Mouse (Mus musculus): ENCODE results near the gene Tpm1. TPM values are rescaled to one million over a fixed set of nuclear protein-coding genes. Genes with fewer than 3 reads are reported as not detected.

Tpm1 gene
- polyA plus RNA-seq, 1 experiment from 2014 or later = 139 TPM

DNA sequence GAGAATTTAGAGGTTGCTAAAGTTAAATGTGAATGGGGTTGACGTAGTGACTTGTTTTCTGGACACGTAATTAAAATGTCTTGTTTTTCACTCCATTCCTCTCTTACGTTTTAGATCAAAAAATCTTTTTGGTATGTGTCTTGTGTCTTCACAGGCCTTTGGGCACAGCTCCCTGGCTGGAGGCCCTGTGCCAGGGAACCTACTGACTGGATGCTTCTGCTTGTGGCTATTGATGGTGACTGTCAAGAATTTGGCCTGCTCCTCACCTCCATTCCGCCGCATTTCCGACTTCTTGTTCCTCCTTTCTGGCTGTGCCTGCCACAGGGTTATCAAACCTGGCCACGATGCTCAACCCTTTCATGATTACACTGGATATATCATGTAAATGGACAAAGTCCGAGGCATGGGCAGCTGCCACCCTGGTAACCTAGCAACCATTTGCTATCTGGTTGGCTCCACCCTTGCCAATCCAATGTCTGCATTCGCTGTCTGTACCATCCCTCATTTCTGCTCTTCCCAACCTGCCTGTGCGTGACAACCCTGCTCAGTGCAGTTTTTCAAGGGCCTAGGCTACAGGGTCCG lies 44.0 kb downstream of the Tpm1 start:
- Histone ChIP-seq H3K9ac (replicated peaks; ENCODE audit: low read depth, low read length) (no peak overlapping the region), H3K4me1 (ENCODE audit: control insufficient read depth, insufficient read depth, low read length) (no peaks in the 10 kb centered on the region), H3K27me3 (ENCODE audit: control insufficient read depth, insufficient read depth, low read length) (no peaks in the 10 kb centered on the region), H3K36me3 (ENCODE audit: control insufficient read depth, insufficient read depth, low read length) (no peaks in the 10 kb centered on the region), H3K4me2 (ENCODE audit: low read depth, low read length) (no peak overlapping the region), H3K4me3 (ENCODE audit: low read depth, low read length) (no peak overlapping the region), H3K27ac (ENCODE audit: low read depth, low read length) (no peak overlapping the region), H3K9me3 (ENCODE audit: control insufficient read depth, low read length) (no peaks in the 10 kb centered on the region)
- ATAC-seq (ENCODE audit: low read depth) = 0 out of 2 replicates have a peak, but pooled peaks have one; percentile 24
- WGBS = 72% methylated on average over 11 of the region's 11 CpGs

DNA sequence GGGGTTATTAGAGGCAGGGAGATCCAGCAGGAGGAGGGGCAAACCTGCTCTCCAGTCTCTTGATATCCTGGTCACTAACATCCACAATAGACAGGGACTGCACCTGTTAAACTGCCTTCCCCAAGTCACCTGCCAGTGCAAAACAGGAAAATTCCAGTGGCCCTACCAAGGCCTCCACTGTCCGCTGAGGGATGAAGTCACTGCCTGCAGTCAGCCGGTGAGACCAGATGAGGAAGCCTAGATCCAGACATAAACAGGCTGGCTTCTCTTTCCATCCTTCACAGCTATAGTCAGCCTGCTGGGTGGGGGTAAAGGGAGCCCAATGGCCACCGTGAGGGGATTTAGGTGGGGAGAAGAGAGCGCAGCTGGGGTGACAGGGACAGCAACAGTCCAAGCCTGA lies 45.5 kb downstream of the Tpm1 start:
- H3K9ac ChIP-seq (replicated peaks; ENCODE audit: low read depth, low read length) = no peak overlapping the region
- no peak for ATAC-seq (ENCODE audit: low read depth)
- no peaks in the 10 kb centered on the region for H3K36me3 ChIP-seq (ENCODE audit: control insufficient read depth, insufficient read depth, low read length)
- H3K4me3 ChIP-seq (ENCODE audit: low read depth, low read length) = no peak overlapping the region
- H3K9me3 ChIP-seq (ENCODE audit: control insufficient read depth, low read length) = no peaks in the 10 kb centered on the region
- H3K27ac ChIP-seq (ENCODE audit: low read depth, low read length) = no peak overlapping the region
- no peaks in the 10 kb centered on the region for H3K4me1 ChIP-seq (ENCODE audit: control insufficient read depth, insufficient read depth, low read length)
- H3K27me3 ChIP-seq (ENCODE audit: control insufficient read depth, insufficient read depth, low read length) = no peaks in the 10 kb centered on the region
- 54% methylated on average over 4 of the region's 4 CpGs for WGBS
- H3K4me2 ChIP-seq (ENCODE audit: low read depth, low read length) = no peak overlapping the region

GRCm38 (mm10) chr9:67003156-67003555 lies 46.0 kb downstream of the Tpm1 start:
- 34% methylated on average over 4 of the region's 4 CpGs for WGBS
- H3K4me1 ChIP-seq (ENCODE audit: control insufficient read depth, insufficient read depth, low read length) = no peaks in the 10 kb centered on the region
- no peak overlapping the region for H3K9ac ChIP-seq (replicated peaks; ENCODE audit: low read depth, low read length)
- H3K4me2 ChIP-seq (ENCODE audit: low read depth, low read length) = no peak overlapping the region
- H3K9me3 ChIP-seq (ENCODE audit: control insufficient read depth, low read length) = no peaks in the 10 kb centered on the region
- no peak overlapping the region for H3K4me3 ChIP-seq (ENCODE audit: low read depth, low read length)
- no peaks in the 10 kb centered on the region for H3K36me3 ChIP-seq (ENCODE audit: control insufficient read depth, insufficient read depth, low read length)
- no peak overlapping the region for H3K27ac ChIP-seq (ENCODE audit: low read depth, low read length)
- no peaks in the 10 kb centered on the region for H3K27me3 ChIP-seq (ENCODE audit: control insufficient read depth, insufficient read depth, low read length)
- ATAC-seq (ENCODE audit: low read depth) = no peak

DNA sequence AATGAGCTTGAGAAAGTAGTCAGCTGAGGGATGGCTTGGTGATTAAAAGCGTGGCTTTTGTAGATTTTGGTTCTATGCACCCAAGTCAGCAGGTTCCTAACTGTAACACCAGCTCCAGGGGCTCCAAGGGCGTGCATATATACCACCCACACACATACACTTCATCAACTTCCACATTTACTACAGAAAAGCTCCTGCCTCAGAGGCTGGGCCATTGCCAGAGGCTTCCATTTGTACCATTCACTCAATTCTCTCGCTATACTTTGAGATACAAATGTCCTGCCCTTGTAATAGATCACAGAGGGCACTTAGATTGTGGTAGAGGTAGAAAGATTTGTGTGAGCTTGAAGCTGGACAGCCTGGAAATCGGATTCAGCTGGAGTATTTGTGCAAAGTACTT lies 47.7 kb downstream of the Tpm1 start:
- Histone ChIP-seq H3K4me3 (ENCODE audit: low read depth, low read length) (no peak overlapping the region), H3K4me2 (ENCODE audit: low read depth, low read length) (no peak overlapping the region), H3K9ac (replicated peaks; ENCODE audit: low read depth, low read length) (no peak overlapping the region), H3K4me1 (ENCODE audit: control insufficient read depth, insufficient read depth, low read length) (no peaks in the 10 kb centered on the region), H3K27ac (ENCODE audit: low read depth, low read length) (no peak overlapping the region), H3K9me3 (ENCODE audit: control insufficient read depth, low read length) (no peaks in the 10 kb centered on the region), H3K36me3 (ENCODE audit: control insufficient read depth, insufficient read depth, low read length) (no peaks in the 10 kb centered on the region), H3K27me3 (ENCODE audit: control insufficient read depth, insufficient read depth, low read length) (no peaks in the 10 kb centered on the region)
- no peak for ATAC-seq (ENCODE audit: low read depth)
- WGBS = 78% methylated on average over 4 of the region's 4 CpGs

DNA sequence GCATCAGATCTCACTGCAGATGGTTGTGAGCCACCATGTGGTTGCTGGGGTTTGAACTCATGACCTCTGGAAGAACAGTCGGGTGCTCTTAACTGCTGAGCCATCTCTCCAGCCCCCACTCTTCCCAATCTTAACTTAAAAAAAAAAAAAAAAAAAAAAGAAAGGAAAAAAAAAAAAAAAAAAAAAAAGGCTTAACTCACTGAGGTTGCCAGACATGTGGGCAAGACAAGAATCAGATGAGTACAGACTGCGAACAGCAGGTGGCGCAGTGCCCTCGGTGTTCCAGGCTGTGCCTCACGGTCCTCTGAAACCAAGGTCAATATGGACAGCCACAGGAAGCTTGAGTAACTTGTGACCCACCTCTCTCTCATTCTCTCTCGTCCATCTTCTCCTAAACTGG lies 48.2 kb downstream of the Tpm1 start:
- Histone ChIP-seq H3K36me3 (ENCODE audit: control insufficient read depth, insufficient read depth, low read length) (no peaks in the 10 kb centered on the region), H3K4me1 (ENCODE audit: control insufficient read depth, insufficient read depth, low read length) (no peaks in the 10 kb centered on the region), H3K4me2 (ENCODE audit: low read depth, low read length) (no peak overlapping the region), H3K4me3 (ENCODE audit: low read depth, low read length) (no peak overlapping the region), H3K9me3 (ENCODE audit: control insufficient read depth, low read length) (no peaks in the 10 kb centered on the region), H3K27me3 (ENCODE audit: control insufficient read depth, insufficient read depth, low read length) (no peaks in the 10 kb centered on the region), H3K27ac (ENCODE audit: low read depth, low read length) (no peak overlapping the region), H3K9ac (replicated peaks; ENCODE audit: low read depth, low read length) (no peak overlapping the region)
- ATAC-seq (ENCODE audit: low read depth) = no peak
- 5% methylated on average over 6 of the region's 6 CpGs for WGBS

DNA sequence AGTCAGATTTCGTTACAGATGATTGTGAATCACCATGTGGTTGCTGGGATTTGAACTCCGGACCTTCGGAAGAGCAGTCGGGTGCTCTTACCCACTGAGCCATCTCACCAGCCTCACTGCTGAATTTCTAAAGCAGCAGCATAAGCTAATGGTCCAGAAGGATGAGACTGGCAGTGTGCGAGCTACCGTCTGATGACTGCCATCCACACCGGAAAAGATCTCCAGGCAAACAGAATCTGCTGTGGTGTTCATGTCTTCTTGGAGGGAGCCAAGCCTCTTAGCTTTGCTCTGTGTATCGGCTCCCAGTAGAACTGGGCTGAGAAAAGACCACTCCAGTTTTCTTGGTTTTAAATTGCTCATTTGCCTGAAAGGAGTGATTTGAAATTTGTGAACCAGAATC lies 49.5 kb downstream of the Tpm1 start:
- no peak overlapping the region for H3K4me2 ChIP-seq (ENCODE audit: low read depth, low read length)
- 88% methylated on average over 8 of the region's 8 CpGs for WGBS
- H3K36me3 ChIP-seq (ENCODE audit: control insufficient read depth, insufficient read depth, low read length) = no peaks in the 10 kb centered on the region
- no peaks in the 10 kb centered on the region for H3K9me3 ChIP-seq (ENCODE audit: control insufficient read depth, low read length)
- H3K9ac ChIP-seq (replicated peaks; ENCODE audit: low read depth, low read length) = no peak overlapping the region
- no peak overlapping the region for H3K4me3 ChIP-seq (ENCODE audit: low read depth, low read length)
- no peak overlapping the region for H3K27ac ChIP-seq (ENCODE audit: low read depth, low read length)
- ATAC-seq (ENCODE audit: low read depth) = no peak
- H3K27me3 ChIP-seq (ENCODE audit: control insufficient read depth, insufficient read depth, low read length) = no peaks in the 10 kb centered on the region
- H3K4me1 ChIP-seq (ENCODE audit: control insufficient read depth, insufficient read depth, low read length) = no peaks in the 10 kb centered on the region

DNA sequence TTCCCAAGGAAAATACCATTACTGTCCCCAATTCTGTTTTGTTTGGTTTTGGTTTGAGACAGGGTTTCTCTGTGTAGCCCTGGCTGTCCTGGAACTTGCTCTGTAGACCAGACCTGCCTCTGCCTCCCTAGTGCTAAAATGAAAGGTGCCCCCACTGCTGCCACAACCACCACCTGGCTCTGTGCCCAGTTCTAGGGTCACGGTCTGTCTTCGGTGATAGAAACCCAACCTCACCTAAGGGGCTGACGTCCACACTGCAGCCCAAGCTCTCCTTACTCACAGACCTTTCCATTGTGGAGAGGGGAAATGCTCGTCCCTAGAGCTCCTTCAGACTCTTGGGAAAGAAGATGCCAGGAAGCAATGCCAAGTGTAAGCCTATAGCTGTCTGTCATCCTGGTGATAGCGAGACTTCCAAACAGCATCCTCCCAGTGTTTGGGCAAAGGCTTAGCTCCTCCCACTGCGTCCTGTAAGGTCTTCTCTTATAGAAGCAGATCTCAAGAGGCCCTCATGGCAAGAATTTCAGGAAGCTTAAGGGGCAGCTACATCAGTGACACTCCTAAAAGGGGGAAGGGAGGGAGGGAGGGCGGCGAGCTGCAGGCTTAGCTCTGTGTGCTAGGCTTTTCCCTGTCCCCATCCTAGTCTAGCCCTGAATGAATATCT lies 57.3 kb downstream of the Tpm1 start:
- Histone ChIP-seq H3K9me3 (ENCODE audit: control insufficient read depth, low read length) (no peaks in the 10 kb centered on the region), H3K27me3 (ENCODE audit: control insufficient read depth, insufficient read depth, low read length) (no peaks in the 10 kb centered on the region), H3K4me1 (ENCODE audit: control insufficient read depth, insufficient read depth, low read length) (no peaks in the 10 kb centered on the region), H3K4me3 (ENCODE audit: low read depth, low read length) (no peak overlapping the region), H3K9ac (replicated peaks; ENCODE audit: low read depth, low read length) (no peak overlapping the region), H3K36me3 (ENCODE audit: control insufficient read depth, insufficient read depth, low read length) (no peaks in the 10 kb centered on the region), H3K27ac (ENCODE audit: low read depth, low read length) (no peak overlapping the region), H3K4me2 (ENCODE audit: low read depth, low read length) (no peak overlapping the region)
- ATAC-seq (ENCODE audit: low read depth) = no peak
- WGBS = 83% methylated on average over 8 of the region's 8 CpGs

GRCm38 (mm10) chr9:66991021-66991749 lies 58.0 kb downstream of the Tpm1 start:
- H3K4me1 ChIP-seq (ENCODE audit: control insufficient read depth, insufficient read depth, low read length) = no peaks in the 10 kb centered on the region
- WGBS = 67% methylated on average over 9 of the region's 9 CpGs
- no peak for ATAC-seq (ENCODE audit: low read depth)
- no peak overlapping the region for H3K4me2 ChIP-seq (ENCODE audit: low read depth, low read length)
- H3K27ac ChIP-seq (ENCODE audit: low read depth, low read length) = no peak overlapping the region
- no peak overlapping the region for H3K4me3 ChIP-seq (ENCODE audit: low read depth, low read length)
- H3K27me3 ChIP-seq (ENCODE audit: control insufficient read depth, insufficient read depth, low read length) = no peaks in the 10 kb centered on the region
- H3K9ac ChIP-seq (replicated peaks; ENCODE audit: low read depth, low read length) = no peak overlapping the region
- H3K36me3 ChIP-seq (ENCODE audit: control insufficient read depth, insufficient read depth, low read length) = no peaks in the 10 kb centered on the region
- no peaks in the 10 kb centered on the region for H3K9me3 ChIP-seq (ENCODE audit: control insufficient read depth, low read length)

DNA sequence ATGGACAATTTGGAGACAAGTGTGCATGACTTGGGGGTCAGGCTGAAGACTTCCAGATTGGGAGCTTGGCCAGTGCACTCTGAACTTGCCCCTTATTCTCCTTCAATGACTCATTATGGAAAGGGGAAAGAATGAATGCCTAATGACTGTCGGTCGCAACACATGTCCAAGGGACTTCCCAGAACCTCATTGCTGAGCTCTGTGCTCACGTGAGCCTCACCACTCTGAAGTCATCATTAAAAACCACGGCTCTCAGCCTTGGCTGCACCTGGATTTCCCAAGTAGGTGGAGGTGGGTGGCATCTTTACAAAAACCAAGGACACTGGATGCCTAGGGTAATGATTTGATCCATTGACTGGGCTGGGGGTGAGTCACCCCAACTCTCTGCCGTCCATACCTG lies 59.2 kb downstream of the Tpm1 start:
- Histone ChIP-seq H3K36me3 (ENCODE audit: control insufficient read depth, insufficient read depth, low read length) (no peaks in the 10 kb centered on the region), H3K9ac (replicated peaks; ENCODE audit: low read depth, low read length) (no peak overlapping the region), H3K4me3 (ENCODE audit: low read depth, low read length) (no peak overlapping the region), H3K27me3 (ENCODE audit: control insufficient read depth, insufficient read depth, low read length) (no peaks in the 10 kb centered on the region), H3K27ac (ENCODE audit: low read depth, low read length) (no peak overlapping the region), H3K4me1 (ENCODE audit: control insufficient read depth, insufficient read depth, low read length) (no peaks in the 10 kb centered on the region), H3K9me3 (ENCODE audit: control insufficient read depth, low read length) (no peaks in the 10 kb centered on the region), H3K4me2 (ENCODE audit: low read depth, low read length) (no peak overlapping the region)
- no peak for ATAC-seq (ENCODE audit: low read depth)
- WGBS = 89% methylated on average over 5 of the region's 5 CpGs
